Mouse (Mus musculus) bone marrow, adult 2 months (tissue): ENCODE data around the gene Clcnkb. TPM values are rescaled to one million over a fixed set of nuclear protein-coding genes. Genes with fewer than 3 reads are reported as not detected.

ENCODE experiments used
- H3K27ac ChIP-seq: fragments of 200-500 bp; 2 replicates; pipeline ENCODE4 v1.5.1; 2012; ENCODE audit warnings: low read depth, mild to moderate bottlenecking, control low read depth, inconsistent platforms, low read length; ENCODE audit not compliant: control insufficient read depth, poor library complexity, insufficient read depth
- H3K4me1 ChIP-seq: fragments of 200-500 bp; 2 replicates; pipeline ENCODE4 v1.6.1; 2011; ENCODE audit warnings: low read length; ENCODE audit not compliant: control insufficient read depth, insufficient read depth
- H3K4me3 ChIP-seq: fragments of 200-500 bp; replicated peaks from 2 replicates; pipeline ENCODE3; 2011; ENCODE audit warnings: mild to moderate bottlenecking, low read depth, low read length, control low read depth; ENCODE audit not compliant: control insufficient read depth
- CTCF ChIP-seq: fragments of 200-500 bp; IDR thresholded peaks from 2 replicates; pipeline ENCODE4 v1.5.1; 2011; ENCODE audit warnings: low read length, control low read depth; ENCODE audit not compliant: control insufficient read depth, insufficient read depth
- POLR2A ChIP-seq: fragments of 200-500 bp; IDR thresholded peaks from 2 replicates; pipeline ENCODE4 v1.6.1; 2011; ENCODE audit warnings: low read depth, mild to moderate bottlenecking, control low read depth, low read length, borderline replicate concordance; ENCODE audit not compliant: control insufficient read depth
- WGBS: fragments of 180-500 bp; shearing (Covaris S2); methylation state at CpG from one replicate; pipeline ENCODE4 v1.1.7; 2018; 5-methylcytosine and 5-hydroxymethylcytosine counted together
- polyA plus RNA-seq: library from polyadenylated mRNA; stranded (reverse); fragments of >200 nt; gene quantifications from 2 replicates; pipeline ENCODE4 v1.2.4, GENCODE M21; 2011; ENCODE audit warnings: low replicate concordance; ENCODE audit not compliant: missing spikeins, insufficient read depth, insufficient read length

Clcnkb gene
- polyA plus RNA-seq, 1 experiment, result not detected

DNA sequence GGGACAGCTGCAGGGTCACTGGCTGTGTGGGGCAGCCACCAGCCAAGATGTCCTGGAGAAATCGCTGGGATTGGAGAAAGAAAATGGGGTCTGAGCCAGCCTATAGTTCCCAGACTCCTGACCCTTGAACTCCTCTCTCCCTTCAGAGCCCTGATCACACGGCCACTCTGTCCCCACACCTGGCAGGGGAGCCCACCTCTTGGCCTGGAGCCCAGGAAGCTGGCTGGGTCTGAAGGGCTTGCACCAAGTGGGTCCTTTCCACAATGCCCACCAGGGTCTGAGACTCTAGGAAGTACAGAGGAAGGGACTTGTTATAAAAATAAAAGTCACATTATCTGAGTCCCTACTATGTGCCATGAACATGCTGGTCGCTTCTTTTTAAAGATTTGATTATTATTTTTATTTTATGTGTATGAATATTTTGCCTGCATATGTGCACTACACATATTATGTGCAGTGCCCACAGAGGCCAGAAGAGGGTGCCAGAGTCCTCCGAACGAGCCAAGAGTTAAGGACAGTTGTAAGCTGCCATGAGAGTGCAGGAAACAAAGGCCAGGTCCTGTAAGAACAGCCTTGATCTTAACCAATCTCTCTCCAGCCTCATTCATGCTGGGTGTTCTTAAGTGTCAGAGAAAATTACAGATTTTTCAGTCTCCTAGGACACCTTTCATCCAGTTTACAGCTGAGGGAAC, 28.6 kb downstream of the Clcnkb start:
- H3K27ac ChIP-seq, result no peak overlapping the region

GRCm38 (mm10) chr4:141386150-141386549, 29.7 kb downstream of the Clcnkb start:
- WGBS, result 72% methylated on average over 7 of the region's 7 CpGs
- TF ChIP-seq CTCF (no peak), POLR2A (no peak)
- Histone ChIP-seq H3K4me1 (no peaks in the 10 kb centered on the region), H3K27ac (no peak overlapping the region), H3K4me3 (no peak overlapping the region)

More for the DNA sequence above, 28.6 kb downstream of the Clcnkb start:
- no peak for TF ChIP-seq POLR2A
- peak; percentile 81 for TF ChIP-seq CTCF
- 18% methylated on average over 5 of the region's 5 CpGs for WGBS
- Histone ChIP-seq H3K4me3 (no peak overlapping the region), H3K4me1 (no peaks in the 10 kb centered on the region)

DNA sequence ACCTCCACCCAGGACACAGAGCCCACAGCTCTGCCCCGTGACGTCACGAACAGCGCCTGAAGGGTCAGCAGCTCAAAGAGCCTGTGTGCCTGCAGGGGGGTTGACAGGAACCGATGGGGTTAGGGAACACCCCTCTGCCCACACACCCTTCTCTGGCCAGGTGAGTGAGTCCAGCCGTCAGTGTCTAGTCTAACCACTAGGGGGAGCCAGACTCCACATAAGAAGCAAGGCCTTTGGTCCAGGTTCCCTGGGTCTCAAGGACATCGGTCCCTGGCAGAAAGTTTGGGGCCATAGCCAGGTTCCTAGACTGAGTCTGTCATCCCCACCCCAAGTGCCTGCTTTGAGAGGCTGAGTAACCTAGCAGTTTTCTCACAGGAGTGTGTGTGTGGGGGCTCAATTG, 30.5 kb downstream of the Clcnkb start:
- under 1% methylated on average over 7 of the region's 7 CpGs for WGBS
- Histone ChIP-seq H3K4me3 (no peak overlapping the region), H3K4me1 (no peaks in the 10 kb centered on the region), H3K27ac (no peak overlapping the region)
- TF ChIP-seq CTCF, result peak; percentile 95
- no peak for TF ChIP-seq POLR2A

DNA sequence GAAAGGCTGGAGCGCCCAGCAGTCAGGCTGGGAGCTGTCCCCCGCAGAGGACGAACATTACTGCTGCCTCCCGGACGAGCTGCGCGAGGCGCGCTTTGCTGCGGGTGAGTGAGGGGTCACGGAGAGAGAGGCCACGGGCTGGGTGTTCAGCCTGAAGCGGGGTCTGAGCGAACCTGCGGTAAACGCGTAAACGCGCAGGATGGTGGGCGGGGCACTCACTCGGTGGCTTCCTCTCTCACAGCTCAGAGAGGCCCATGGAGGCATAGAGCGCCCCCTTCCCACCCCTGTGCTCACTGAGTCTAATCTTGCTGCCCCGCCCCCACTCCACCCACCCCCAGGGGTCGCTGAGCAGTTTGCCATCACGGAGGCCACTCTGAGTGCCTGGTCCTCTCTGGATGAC, 33.4 kb downstream of the Clcnkb start:
- no peak overlapping the region for H3K4me3 ChIP-seq
- H3K27ac ChIP-seq, result no peak overlapping the region
- H3K4me1 ChIP-seq, result no peaks in the 10 kb centered on the region
- TF ChIP-seq CTCF, result no peak
- no peak; the same call in 1 of the 2 replicates for TF ChIP-seq POLR2A
- 2% methylated on average over 25 of the region's 25 CpGs for WGBS

GRCm38 (mm10) chr4:141379674-141380073, 36.1 kb downstream of the Clcnkb start:
- Histone ChIP-seq H3K4me1 (no peaks in the 10 kb centered on the region), H3K27ac (no peak overlapping the region), H3K4me3 (no peak overlapping the region)
- TF ChIP-seq CTCF (no peak), POLR2A (no peak)
- 68% methylated on average over 8 of the region's 8 CpGs for WGBS

- H3K4me1 ChIP-seq, result no peaks in the 10 kb centered on the region
- TF ChIP-seq POLR2A (no peak), CTCF (no peak)
- H3K4me3 ChIP-seq, result no peak overlapping the region
- H3K27ac ChIP-seq, result no peak overlapping the region
- 84% methylated on average over 5 of the region's 5 CpGs for WGBS
These were observed 43.4 kb downstream of the Clcnkb start for GRCm38 (mm10) chr4:141372426-141372825.

GRCm38 (mm10) chr4:141367997-141368791, 47.6 kb downstream of the Clcnkb start, which contains the start of gene Fam131c:
TSS of gene Fam131c (plus strand) at chr4:141368220.
- WGBS, result 5% methylated on average over 58 of the region's 71 CpGs
- Histone ChIP-seq H3K4me3 (no peak within 1 kb of the TSS), H3K27ac (no peak within 1 kb of the TSS), H3K4me1 (no peaks in the 10 kb centered on the region)
- TF ChIP-seq POLR2A, result no peak
- no peak for TF ChIP-seq CTCF

DNA sequence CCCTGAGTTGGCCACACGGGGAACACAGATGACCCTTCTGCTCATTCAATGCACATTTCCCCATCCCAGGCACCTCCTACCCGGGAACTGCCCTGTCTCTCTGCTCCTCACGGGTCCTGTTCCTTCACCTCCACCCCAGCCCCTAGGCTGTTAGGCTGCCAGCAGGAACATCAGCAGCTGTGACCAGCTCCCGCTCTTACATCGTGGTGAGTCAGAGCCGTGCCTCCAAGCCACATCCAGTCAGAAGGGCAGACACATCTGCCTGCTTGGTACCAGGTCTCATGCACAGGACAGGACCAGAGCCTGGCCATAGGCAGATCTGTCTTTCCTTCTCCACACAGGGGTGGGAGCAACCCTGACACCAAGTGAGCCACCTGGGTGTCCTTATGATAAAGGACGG, 49.9 kb downstream of the Clcnkb start:
- no peaks in the 10 kb centered on the region for H3K4me1 ChIP-seq
- H3K27ac ChIP-seq, result no peak overlapping the region
- no peak overlapping the region for H3K4me3 ChIP-seq
- no peak for TF ChIP-seq CTCF
- no peak for TF ChIP-seq POLR2A
- 56% methylated on average over 7 of the region's 7 CpGs for whole genome bisulfite sequencing

DNA sequence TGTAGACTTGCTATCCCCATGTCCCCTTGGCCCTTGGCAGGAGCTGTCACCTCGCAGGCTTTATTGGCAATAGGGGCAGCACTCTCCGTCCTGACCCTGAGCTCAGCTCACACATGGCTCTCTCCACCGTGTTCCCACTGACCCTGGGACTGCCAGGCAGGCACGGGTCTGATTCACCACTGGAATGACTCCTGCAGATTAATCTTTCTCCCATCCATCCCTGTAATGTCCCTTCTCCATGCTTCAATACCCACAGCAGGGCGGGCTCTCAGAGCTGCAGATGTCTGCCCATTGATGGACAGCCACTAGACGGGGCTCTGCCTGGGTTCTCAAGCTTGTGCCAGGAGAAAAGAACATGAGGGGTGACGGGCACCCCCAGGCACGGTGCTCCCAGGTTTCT, 50.7 kb downstream of the Clcnkb start:
- 63% methylated on average over 8 of the region's 8 CpGs for WGBS
- TF ChIP-seq CTCF (no peak), POLR2A (no peak)
- Histone ChIP-seq H3K27ac (no peak overlapping the region), H3K4me3 (no peak overlapping the region), H3K4me1 (no peaks in the 10 kb centered on the region)
